Mouse (Mus musculus): ENCODE results near the gene Odf3l1.

Odf3l1 gene

GRCm38 (mm10) chr9:56882283-56882682 is 17.8 kb upstream of the Odf3l1 start:
- DNase-seq (ENCODE audit: low read depth, low spot score) = no peak

GRCm38 (mm10) chr9:56881539-56882082 is 17.1 kb upstream of the Odf3l1 start:
- DNase-seq (ENCODE audit: low read depth, low spot score) = no peak

- no peak for DNase-seq (ENCODE audit: low read depth, low spot score)
Measured at GRCm38 (mm10) chr9:56880790-56881189, 16.3 kb upstream of the Odf3l1 start.

- DNase-seq (ENCODE audit: low read depth, low spot score) = no peak
Measured at GRCm38 (mm10) chr9:56877284-56877683, 12.8 kb upstream of the Odf3l1 start.

- no peak for DNase-seq (ENCODE audit: low read depth, low spot score)
Measured at GRCm38 (mm10) chr9:56876784-56877183, 12.3 kb upstream of the Odf3l1 start.

GRCm38 (mm10) chr9:56873097-56873496 is 8.6 kb upstream of the Odf3l1 start:
- DNase-seq (ENCODE audit: low read depth, low spot score) = no peak

- no peak for DNase-seq (ENCODE audit: low read depth, low spot score)
Measured at GRCm38 (mm10) chr9:56872105-56872903, 7.8 kb upstream of the Odf3l1 start.

- DNase-seq (ENCODE audit: low read depth, low spot score) = no peak
Measured at GRCm38 (mm10) chr9:56871191-56871590, 6.7 kb upstream of the Odf3l1 start.

GRCm38 (mm10) chr9:56870778-56871177 is 6.3 kb upstream of the Odf3l1 start:
- no peak for DNase-seq (ENCODE audit: low read depth, low spot score)

- DNase-seq (ENCODE audit: low read depth, low spot score) = peak; percentile 89
Measured at GRCm38 (mm10) chr9:56869552-56869951, 5.1 kb upstream of the Odf3l1 start.

GRCm38 (mm10) chr9:56868292-56868691 is 3.8 kb upstream of the Odf3l1 start:
- DNase-seq (ENCODE audit: low read depth, low spot score) = no peak

GRCm38 (mm10) chr9:56866430-56866829 is 2.0 kb upstream of the Odf3l1 start:
- DNase-seq (ENCODE audit: low read depth, low spot score) = no peak

GRCm38 (mm10) chr9:56865673-56866400 is 1.4 kb upstream of the Odf3l1 start:
- DNase-seq (ENCODE audit: low read depth, low spot score) = no peak

GRCm38 (mm10) chr9:56864832-56865231 is 353 bp upstream of the Odf3l1 start, which contains the start of gene Cspg4:
Gene Cspg4 (plus strand): TSS chr9:56865033.
- no peak for DNase-seq (ENCODE audit: low read depth, low spot score)

GRCm38 (mm10) chr9:56862863-56863262 is 1.6 kb downstream of the Odf3l1 start:
- no peak for DNase-seq (ENCODE audit: low read depth, low spot score)

- no peak for DNase-seq (ENCODE audit: low read depth, low spot score)
Measured at GRCm38 (mm10) chr9:56860486-56861269, 3.8 kb downstream of the Odf3l1 start.

GRCm38 (mm10) chr9:56860035-56860434 is 4.4 kb downstream of the Odf3l1 start:
- DNase-seq (ENCODE audit: low read depth, low spot score) = no peak

- DNase-seq (ENCODE audit: low read depth, low spot score) = no peak
Measured at GRCm38 (mm10) chr9:56857463-56857862, 7.0 kb downstream of the Odf3l1 start.

GRCm38 (mm10) chr9:56851778-56852177 is 12.7 kb downstream of the Odf3l1 start:
- no peak for DNase-seq (ENCODE audit: low read depth, low spot score)

- DNase-seq (ENCODE audit: low read depth, low spot score) = no peak
Measured at GRCm38 (mm10) chr9:56850905-56851252, 13.6 kb downstream of the Odf3l1 start.

GRCm38 (mm10) chr9:56850128-56850904 is 14.2 kb downstream of the Odf3l1 start:
- no peak for DNase-seq (ENCODE audit: low read depth, low spot score)
